Mouse (Mus musculus) hindbrain, embryonic 16.5 days (tissue): ENCODE data around the gene Ccne1. TPM values are rescaled to one million over a fixed set of nuclear protein-coding genes. Genes with fewer than 3 reads are reported as not detected.

ENCODE experiments used
- ATAC-seq: fragments of 200-750 bp; cut with Nextera tagmentation; 2 replicates; pipeline ENCODE4 v1.8.0; 2017; ENCODE audit warnings: moderate TSS enrichment, moderate library complexity
- H3K27ac ChIP-seq: fragments of 300-500 bp; sonication (generic); 2 replicates; pipeline ENCODE4 v1.5.1; 2014; ENCODE audit warnings: low read depth, mild to moderate bottlenecking, control low read depth, low read length, moderate library complexity
- H3K27me3 ChIP-seq: fragments of 300-500 bp; sonication (generic); replicated peaks from 2 replicates; pipeline ENCODE4 v1.6.1; 2014; ENCODE audit warnings: low read length; ENCODE audit not compliant: control insufficient read depth, insufficient read depth
- H3K36me3 ChIP-seq: fragments of 300-500 bp; sonication (generic); 2 replicates; pipeline ENCODE4 v1.6.1; 2014; ENCODE audit warnings: mild to moderate bottlenecking, low read length, moderate library complexity, mixed read lengths; ENCODE audit not compliant: control insufficient read depth, insufficient read depth
- H3K4me1 ChIP-seq: fragments of 300-500 bp; sonication (generic); 2 replicates; pipeline ENCODE4 v1.6.1; 2014; ENCODE audit warnings: low read depth, low read length; ENCODE audit not compliant: control insufficient read depth, insufficient read depth
- H3K4me2 ChIP-seq: fragments of 300-500 bp; sonication (generic); 2 replicates; pipeline ENCODE4 v1.6.1; 2014; ENCODE audit warnings: mild to moderate bottlenecking, low read length, control low read depth, moderate library complexity
- H3K4me3 ChIP-seq: fragments of 300-500 bp; sonication (generic); 2 replicates; pipeline ENCODE4 v1.5.1; 2014; ENCODE audit warnings: mild to moderate bottlenecking, low read length, control low read depth, moderate library complexity
- H3K9ac ChIP-seq: fragments of 300-500 bp; sonication (generic); 2 replicates; pipeline ENCODE4 v1.6.1; 2014; ENCODE audit warnings: low read depth, mild to moderate bottlenecking, control low read depth, low read length, moderate library complexity
- H3K9me3 ChIP-seq: fragments of 300-500 bp; sonication (generic); 2 replicates; pipeline ENCODE4 v1.6.1; 2014; ENCODE audit warnings: mild to moderate bottlenecking, low read length, moderate library complexity; ENCODE audit not compliant: control insufficient read depth
- WGBS: fragments of 180-500 bp; shearing (Covaris S2); extraction: QIAGEN DNeasy Blood & Tissue Kit; methylation state at CpG from one replicate; pipeline ENCODE4 v1.1.7; 2014; 5-methylcytosine and 5-hydroxymethylcytosine counted together
- polyA plus RNA-seq: library from polyadenylated mRNA; unstranded; fragments of >200 nt; fragmentation: Nextera tagmentation; extraction: Ambion mirVana; gene quantifications from 2 replicates; pipeline ENCODE4 v1.2.1, GENCODE M21; 2015

The Ccne1 gene
- polyA plus RNA-seq, 1 experiment from 2014 or later, result 20.2 TPM

GRCm38 (mm10) chr7:38085573-38086211 is 21.6 kb downstream of the Ccne1 start:
- no peak overlapping the region for H3K27ac ChIP-seq
- H3K27me3 ChIP-seq, result peaks cover 14% of the 10 kb centered on the region
- H3K36me3 ChIP-seq, result no peaks in the 10 kb centered on the region
- H3K4me3 ChIP-seq, result peak overlapping the region; percentile 46
- no peaks in the 10 kb centered on the region for H3K9me3 ChIP-seq
- peak; percentile 27 for ATAC-seq
- H3K9ac ChIP-seq, result peak overlapping the region; percentile 41; the same call in 1 of the 2 replicates
- WGBS, result 2% methylated on average over 35 of the region's 35 CpGs
- H3K4me2 ChIP-seq, result peak overlapping the region; percentile 94
- H3K4me1 ChIP-seq, result peaks cover 11% of the 10 kb centered on the region

GRCm38 (mm10) chr7:38084778-38085572 is 22.4 kb downstream of the Ccne1 start:
- peaks cover 11% of the 10 kb centered on the region for H3K4me1 ChIP-seq
- H3K4me3 ChIP-seq, result peak overlapping the region; percentile 46
- H3K9me3 ChIP-seq, result no peaks in the 10 kb centered on the region
- peak overlapping the region; percentile 94 for H3K4me2 ChIP-seq
- under 1% methylated on average over 64 of the region's 65 CpGs for WGBS
- H3K9ac ChIP-seq, result peak overlapping the region; percentile 71
- peaks cover 14% of the 10 kb centered on the region for H3K27me3 ChIP-seq
- peak; percentile 98 for ATAC-seq
- no peaks in the 10 kb centered on the region for H3K36me3 ChIP-seq
- no peak overlapping the region for H3K27ac ChIP-seq

GRCm38 (mm10) chr7:38082971-38083370 is 24.4 kb downstream of the Ccne1 start:
- Histone ChIP-seq H3K9ac (no peak overlapping the region), H3K4me1 (peaks cover 11% of the 10 kb centered on the region), H3K4me3 (no peak overlapping the region), H3K27ac (no peak overlapping the region), H3K27me3 (peaks cover 14% of the 10 kb centered on the region), H3K36me3 (no peaks in the 10 kb centered on the region), H3K4me2 (no peak overlapping the region), H3K9me3 (no peaks in the 10 kb centered on the region)
- ATAC-seq, result no peak

- WGBS, result 70% methylated on average over 7 of the region's 7 CpGs
- H3K9ac ChIP-seq, result no peak overlapping the region
- no peak for ATAC-seq
- no peak overlapping the region for H3K4me3 ChIP-seq
- no peaks in the 10 kb centered on the region for H3K27me3 ChIP-seq
- H3K4me2 ChIP-seq, result no peak overlapping the region
- peaks cover 7% of the 10 kb centered on the region for H3K4me1 ChIP-seq
- no peaks in the 10 kb centered on the region for H3K9me3 ChIP-seq
- no peaks in the 10 kb centered on the region for H3K36me3 ChIP-seq
- H3K27ac ChIP-seq, result no peak overlapping the region
Observed at GRCm38 (mm10) chr7:38077189-38077588, 30.1 kb downstream of the Ccne1 start.

- H3K36me3 ChIP-seq, result no peaks in the 10 kb centered on the region
- H3K27me3 ChIP-seq, result no peaks in the 10 kb centered on the region
- H3K4me1 ChIP-seq, result peaks cover 7% of the 10 kb centered on the region
- H3K27ac ChIP-seq, result no peak overlapping the region
- no peak overlapping the region for H3K4me3 ChIP-seq
- no peak overlapping the region for H3K4me2 ChIP-seq
- no peak for ATAC-seq
- 52% methylated on average over 6 of the region's 6 CpGs for WGBS
- no peak overlapping the region for H3K9ac ChIP-seq
- H3K9me3 ChIP-seq, result no peaks in the 10 kb centered on the region
Observed at GRCm38 (mm10) chr7:38075487-38075886, 31.8 kb downstream of the Ccne1 start.

GRCm38 (mm10) chr7:38074920-38075319 is 32.4 kb downstream of the Ccne1 start:
- H3K4me1 ChIP-seq, result peaks cover 7% of the 10 kb centered on the region
- no peaks in the 10 kb centered on the region for H3K9me3 ChIP-seq
- H3K27me3 ChIP-seq, result no peaks in the 10 kb centered on the region
- WGBS, result 32% methylated on average over 9 of the region's 10 CpGs
- no peaks in the 10 kb centered on the region for H3K36me3 ChIP-seq
- H3K4me2 ChIP-seq, result peak overlapping the region; percentile 48
- H3K27ac ChIP-seq, result no peak overlapping the region
- ATAC-seq, result peak; percentile 53
- H3K4me3 ChIP-seq, result peak overlapping the region; percentile 23
- H3K9ac ChIP-seq, result peak overlapping the region; percentile 54

GRCm38 (mm10) chr7:38074514-38074913 is 32.8 kb downstream of the Ccne1 start:
- H3K4me2 ChIP-seq, result peak overlapping the region; percentile 48
- no peaks in the 10 kb centered on the region for H3K27me3 ChIP-seq
- peak; percentile 82 for ATAC-seq
- peaks cover 7% of the 10 kb centered on the region for H3K4me1 ChIP-seq
- no peaks in the 10 kb centered on the region for H3K9me3 ChIP-seq
- H3K36me3 ChIP-seq, result no peaks in the 10 kb centered on the region
- 0% methylated on average over 14 of the region's 14 CpGs for WGBS
- no peak overlapping the region for H3K27ac ChIP-seq
- H3K9ac ChIP-seq, result peak overlapping the region; percentile 54
- peak overlapping the region; percentile 23 for H3K4me3 ChIP-seq

- Histone ChIP-seq H3K36me3 (no peaks in the 10 kb centered on the region), H3K9me3 (no peaks in the 10 kb centered on the region), H3K9ac (no peak overlapping the region), H3K4me3 (no peak overlapping the region), H3K4me2 (no peak overlapping the region), H3K4me1 (peaks cover 7% of the 10 kb centered on the region), H3K27me3 (no peaks in the 10 kb centered on the region), H3K27ac (no peak overlapping the region)
- 22% methylated on average over 3 of the region's 3 CpGs for WGBS
- ATAC-seq, result peak; percentile 75
Observed at GRCm38 (mm10) chr7:38073782-38074181, 33.6 kb downstream of the Ccne1 start.

GRCm38 (mm10) chr7:38071065-38071464 is 36.3 kb downstream of the Ccne1 start:
- H3K9ac ChIP-seq, result no peak overlapping the region
- H3K4me3 ChIP-seq, result no peak overlapping the region
- no peaks in the 10 kb centered on the region for H3K27me3 ChIP-seq
- ATAC-seq, result no peak
- no peak overlapping the region for H3K4me2 ChIP-seq
- H3K4me1 ChIP-seq, result peaks cover 7% of the 10 kb centered on the region
- 87% methylated on average over 5 of the region's 5 CpGs for WGBS
- no peak overlapping the region for H3K27ac ChIP-seq
- H3K9me3 ChIP-seq, result no peaks in the 10 kb centered on the region
- no peaks in the 10 kb centered on the region for H3K36me3 ChIP-seq
